Mouse (Mus musculus) forebrain, embryonic 13.5 days (tissue): ENCODE measurements at regions not wholly inside any gene's neighbourhood (a gene's known extent, or its start where the extent isn't known, plus 50 kb on each side); places are given as distances from the start of the nearest gene placed in this dataset.

Source experiments
- ATAC-seq: fragments of 200-750 bp; cut with Nextera tagmentation; 2 replicates; pipeline ENCODE4 v1.8.0; 2017
- H3K27ac ChIP-seq: fragments of 300-500 bp; sonication (generic); 2 replicates; pipeline ENCODE4 v1.5.1; 2015; ENCODE audit warnings: inconsistent platforms, mild to moderate bottlenecking, moderate library complexity
- H3K27me3 ChIP-seq: fragments of 300-500 bp; sonication (generic); 2 replicates; pipeline ENCODE4 v1.6.1; 2015; ENCODE audit warnings: mild to moderate bottlenecking, inconsistent platforms
- H3K36me3 ChIP-seq: fragments of 300-500 bp; sonication (generic); 2 replicates; pipeline ENCODE4 v1.6.1; 2015; ENCODE audit warnings: mild to moderate bottlenecking, inconsistent platforms; ENCODE audit not compliant: poor library complexity, severe bottlenecking
- H3K4me1 ChIP-seq: fragments of 300-500 bp; sonication (generic); 2 replicates; pipeline ENCODE4 v1.6.1; 2015; ENCODE audit warnings: inconsistent platforms
- H3K4me2 ChIP-seq: fragments of 300-500 bp; sonication (generic); 2 replicates; pipeline ENCODE4 v1.6.1; 2015; ENCODE audit warnings: inconsistent platforms, mild to moderate bottlenecking, moderate library complexity
- H3K4me3 ChIP-seq: fragments of 300-500 bp; sonication (generic); 2 replicates; pipeline ENCODE4 v1.5.1; 2015; ENCODE audit warnings: mild to moderate bottlenecking, inconsistent platforms
- H3K9ac ChIP-seq: fragments of 300-500 bp; sonication (generic); 2 replicates; pipeline ENCODE4 v1.6.1; 2015; ENCODE audit warnings: mild to moderate bottlenecking, inconsistent platforms
- H3K9me3 ChIP-seq: fragments of 300-500 bp; sonication (generic); replicated peaks from 2 replicates; pipeline ENCODE4 v1.6.1; 2016; ENCODE audit warnings: inconsistent platforms
- WGBS: fragments of 180-500 bp; shearing (Covaris S2); methylation state at CpG from one replicate; pipeline ENCODE4 v1.1.7; 2015; 5-methylcytosine and 5-hydroxymethylcytosine counted together

DNA sequence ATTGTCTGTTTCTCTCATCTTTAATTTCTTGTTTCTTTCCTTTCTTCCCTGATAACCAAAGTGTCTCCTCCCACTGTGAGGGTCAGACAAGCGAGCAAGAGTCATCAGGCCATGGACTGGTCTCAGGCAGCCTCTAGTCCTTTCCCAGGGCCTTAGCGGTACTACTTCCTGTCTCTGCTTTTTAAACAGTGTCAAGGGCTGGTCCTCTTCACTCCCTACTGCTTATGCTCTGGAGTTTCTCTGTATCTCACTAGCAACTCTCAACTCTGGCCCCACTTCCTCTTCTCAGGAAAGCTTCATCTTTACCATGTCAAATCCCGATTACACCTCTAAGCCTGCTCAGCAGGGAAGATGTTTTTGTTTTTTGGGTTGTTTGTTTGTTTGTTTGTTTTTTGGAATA is 124.1 kb downstream of the Pten start:
- H3K9ac ChIP-seq: no peak overlapping the region
- no peaks in the 10 kb centered on the region for H3K9me3 ChIP-seq
- H3K27ac ChIP-seq: no peak overlapping the region
- 0 out of 2 replicates have a peak, but pooled peaks cover 6% of the 10 kb centered on the region for H3K4me1 ChIP-seq
- 88% methylated on average over 3 of the region's 3 CpGs for WGBS
- H3K4me3 ChIP-seq: no peak overlapping the region
- H3K4me2 ChIP-seq: no peak overlapping the region
- no peaks in the 10 kb centered on the region for H3K27me3 ChIP-seq
- ATAC-seq: no peak
- no peaks in the 10 kb centered on the region for H3K36me3 ChIP-seq

DNA sequence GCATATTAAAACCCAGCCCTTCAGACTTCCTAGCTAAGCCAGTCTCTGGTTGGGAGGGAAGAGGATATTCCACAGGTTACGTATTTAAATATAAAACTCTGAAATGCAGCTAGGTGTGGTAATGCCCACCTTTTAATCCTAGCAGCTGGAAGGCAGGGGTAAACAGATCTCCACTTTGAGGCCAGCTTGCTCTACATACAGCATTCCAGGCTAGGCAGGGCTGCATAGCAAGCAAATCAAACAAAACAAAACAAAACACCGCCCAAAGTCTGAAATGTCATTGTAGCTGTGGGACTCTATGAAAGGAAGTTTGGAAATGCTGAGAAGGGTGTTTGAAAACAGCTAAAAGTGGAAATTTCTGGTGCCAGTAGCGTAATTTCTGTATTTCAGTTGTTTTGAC is 127.0 kb downstream of the Pten start:
- Histone ChIP-seq H3K9ac (no peak overlapping the region), H3K27ac (no peak overlapping the region), H3K27me3 (no peaks in the 10 kb centered on the region), H3K4me2 (no peak overlapping the region), H3K4me3 (no peak overlapping the region), H3K4me1 (0 out of 2 replicates have a peak, but pooled peaks cover 6% of the 10 kb centered on the region), H3K9me3 (no peaks in the 10 kb centered on the region), H3K36me3 (no peaks in the 10 kb centered on the region)
- no peak for ATAC-seq
- WGBS: 75% methylated on average over 3 of the region's 3 CpGs

GRCm38 (mm10) chr19:32885481-32886131 is 128.3 kb downstream of the Pten start:
- Histone ChIP-seq H3K9ac (no peak overlapping the region), H3K36me3 (no peaks in the 10 kb centered on the region), H3K9me3 (no peaks in the 10 kb centered on the region), H3K4me2 (peak overlapping the region; percentile 34; the same call in 1 of the 2 replicates), H3K27me3 (no peaks in the 10 kb centered on the region), H3K4me1 (0 out of 2 replicates have a peak, but pooled peaks cover 6% of the 10 kb centered on the region), H3K4me3 (no peak overlapping the region), H3K27ac (no peak overlapping the region)
- WGBS: 45% methylated on average over 12 of the region's 12 CpGs
- peak; percentile 57; the same call in 1 of the 2 replicates for ATAC-seq

GRCm38 (mm10) chr19:32887190-32887589 is 129.9 kb downstream of the Pten start:
- no peaks in the 10 kb centered on the region for H3K9me3 ChIP-seq
- ATAC-seq: no peak
- no peaks in the 10 kb centered on the region for H3K36me3 ChIP-seq
- no peak overlapping the region for H3K27ac ChIP-seq
- H3K9ac ChIP-seq: no peak overlapping the region
- H3K27me3 ChIP-seq: no peaks in the 10 kb centered on the region
- H3K4me1 ChIP-seq: 0 out of 2 replicates have a peak, but pooled peaks cover 6% of the 10 kb centered on the region
- no peak overlapping the region for H3K4me3 ChIP-seq
- 84% methylated on average over 7 of the region's 7 CpGs for WGBS
- no peak overlapping the region for H3K4me2 ChIP-seq

DNA sequence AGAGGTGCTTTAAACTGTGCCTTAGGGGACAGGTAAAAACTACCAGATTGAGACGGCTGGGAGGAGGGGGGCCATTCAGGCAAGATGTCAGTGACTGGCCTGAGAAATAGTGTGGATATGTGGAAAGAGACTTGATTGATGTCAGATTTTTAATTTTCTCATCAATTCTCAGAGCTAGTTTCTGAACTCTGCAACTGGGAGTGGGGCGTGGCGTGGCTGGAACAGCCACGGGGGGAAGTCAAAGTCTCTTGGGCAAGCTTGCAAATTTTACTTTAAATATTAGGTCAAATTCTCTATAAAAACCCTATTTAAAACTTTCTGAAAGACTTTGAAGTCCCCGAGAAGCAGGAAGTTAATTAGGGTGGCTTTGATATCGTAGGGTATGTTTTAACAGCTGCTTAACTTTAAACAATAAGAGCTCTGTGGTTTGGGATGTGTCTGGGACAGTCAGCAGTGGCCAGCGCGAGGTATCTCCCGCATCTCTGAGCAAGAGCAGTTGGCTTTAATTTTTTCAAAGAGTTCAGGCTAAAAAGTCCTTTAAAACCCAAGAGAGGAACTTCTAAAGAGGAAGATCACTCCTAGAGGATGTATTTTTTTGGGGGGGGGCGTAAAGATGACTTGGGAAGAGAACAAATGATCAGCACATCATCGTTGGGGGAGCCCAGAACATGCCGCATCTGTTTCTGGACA is 131.5 kb downstream of the Pten start:
- Histone ChIP-seq H3K27me3 (no peaks in the 10 kb centered on the region), H3K9me3 (no peaks in the 10 kb centered on the region), H3K9ac (no peak overlapping the region), H3K4me1 (0 out of 2 replicates have a peak, but pooled peaks cover 6% of the 10 kb centered on the region), H3K4me2 (no peak overlapping the region), H3K4me3 (no peak overlapping the region), H3K36me3 (no peaks in the 10 kb centered on the region), H3K27ac (no peak overlapping the region)
- no peak for ATAC-seq
- WGBS: 75% methylated on average over 12 of the region's 12 CpGs

- ATAC-seq: no peak
- H3K9me3 ChIP-seq: no peaks in the 10 kb centered on the region
- 89% methylated on average over 6 of the region's 6 CpGs for WGBS
Measured at GRCm38 (mm10) chr19:32890801-32891200, 133.5 kb downstream of the Pten start.

DNA sequence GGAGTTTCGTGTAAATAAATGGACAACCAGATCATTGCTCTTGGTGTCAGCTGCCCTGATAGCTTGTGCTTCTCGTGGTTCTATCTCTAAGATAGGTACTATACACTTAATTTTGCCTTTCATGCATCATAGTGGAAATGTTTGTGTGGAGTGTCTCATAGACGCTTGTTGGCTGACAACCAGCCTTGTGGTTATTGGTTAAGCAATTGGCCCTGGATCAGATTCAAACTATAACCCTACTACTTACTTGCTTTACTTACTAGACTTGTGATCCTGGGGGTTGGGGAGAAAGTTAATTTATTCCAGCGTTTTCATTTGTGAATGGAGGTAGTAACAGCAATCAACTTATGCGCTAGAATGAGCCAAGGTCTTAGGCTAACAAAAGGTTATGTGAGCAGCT is 135.2 kb downstream of the Pten start:
- no peak overlapping the region for H3K27ac ChIP-seq
- 89% methylated on average over 5 of the region's 5 CpGs for WGBS
- H3K9me3 ChIP-seq: no peaks in the 10 kb centered on the region
- ATAC-seq: no peak
- no peaks in the 10 kb centered on the region for H3K36me3 ChIP-seq
- no peak overlapping the region for H3K9ac ChIP-seq
- no peak overlapping the region for H3K4me2 ChIP-seq
- no peaks in the 10 kb centered on the region for H3K27me3 ChIP-seq
- H3K4me3 ChIP-seq: no peak overlapping the region
- H3K4me1 ChIP-seq: no peaks in the 10 kb centered on the region

More at GRCm38 (mm10) chr19:32890801-32891200, 133.5 kb downstream of the Pten start:
- Histone ChIP-seq H3K27ac (no peak overlapping the region), H3K9ac (no peak overlapping the region), H3K4me3 (no peak overlapping the region), H3K4me2 (no peak overlapping the region), H3K27me3 (no peaks in the 10 kb centered on the region), H3K36me3 (no peaks in the 10 kb centered on the region), H3K4me1 (0 out of 2 replicates have a peak, but pooled peaks cover 1% of the 10 kb centered on the region)

- H3K27me3 ChIP-seq: no peaks in the 10 kb centered on the region
Measured at GRCm38 (mm10) chr19:32903454-32904108, 146.3 kb downstream of the Pten start.

DNA sequence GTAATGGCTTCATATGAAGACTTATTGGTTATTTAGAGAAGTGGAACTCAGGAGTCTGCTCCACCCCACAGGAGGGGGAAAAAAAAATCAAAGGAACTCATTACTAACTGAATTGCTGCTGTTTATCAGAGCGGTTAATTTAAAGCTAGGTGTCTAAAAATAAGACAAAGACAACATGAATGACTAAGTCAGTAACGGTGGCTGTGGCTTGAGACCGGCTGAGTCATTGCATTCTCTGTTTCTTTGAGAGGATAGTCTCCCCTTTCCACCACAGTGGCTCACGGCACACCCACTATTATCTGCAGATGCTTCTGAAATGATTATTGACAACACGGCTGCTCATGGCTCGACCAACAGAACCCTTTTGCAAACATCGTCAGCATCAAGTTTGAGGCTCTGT is 147.2 kb downstream of the Pten start:
- ATAC-seq: no peak
- WGBS: 45% methylated on average over 7 of the region's 7 CpGs
- H3K9me3 ChIP-seq: no peaks in the 10 kb centered on the region
- H3K4me1 ChIP-seq: no peaks in the 10 kb centered on the region
- H3K27me3 ChIP-seq: no peaks in the 10 kb centered on the region
- no peak overlapping the region for H3K4me3 ChIP-seq
- no peaks in the 10 kb centered on the region for H3K36me3 ChIP-seq
- no peak overlapping the region for H3K4me2 ChIP-seq
- no peak overlapping the region for H3K9ac ChIP-seq
- no peak overlapping the region for H3K27ac ChIP-seq

More at GRCm38 (mm10) chr19:32903454-32904108, 146.3 kb downstream of the Pten start:
- no peak overlapping the region for H3K9ac ChIP-seq
- no peak overlapping the region for H3K27ac ChIP-seq
- WGBS: 79% methylated on average over 7 of the region's 7 CpGs
- H3K4me3 ChIP-seq: no peak overlapping the region
- ATAC-seq: no peak
- no peak overlapping the region for H3K4me2 ChIP-seq
- no peaks in the 10 kb centered on the region for H3K9me3 ChIP-seq
- H3K36me3 ChIP-seq: no peaks in the 10 kb centered on the region
- H3K4me1 ChIP-seq: no peaks in the 10 kb centered on the region

- Histone ChIP-seq H3K9me3 (no peaks in the 10 kb centered on the region), H3K9ac (no peak overlapping the region), H3K36me3 (no peaks in the 10 kb centered on the region), H3K27me3 (no peaks in the 10 kb centered on the region), H3K4me2 (no peak overlapping the region), H3K27ac (no peak overlapping the region), H3K4me3 (no peak overlapping the region), H3K4me1 (no peaks in the 10 kb centered on the region)
- 78% methylated on average over 8 of the region's 8 CpGs for WGBS
- no peak for ATAC-seq
Measured at GRCm38 (mm10) chr19:32905901-32906431, 148.7 kb downstream of the Pten start.

DNA sequence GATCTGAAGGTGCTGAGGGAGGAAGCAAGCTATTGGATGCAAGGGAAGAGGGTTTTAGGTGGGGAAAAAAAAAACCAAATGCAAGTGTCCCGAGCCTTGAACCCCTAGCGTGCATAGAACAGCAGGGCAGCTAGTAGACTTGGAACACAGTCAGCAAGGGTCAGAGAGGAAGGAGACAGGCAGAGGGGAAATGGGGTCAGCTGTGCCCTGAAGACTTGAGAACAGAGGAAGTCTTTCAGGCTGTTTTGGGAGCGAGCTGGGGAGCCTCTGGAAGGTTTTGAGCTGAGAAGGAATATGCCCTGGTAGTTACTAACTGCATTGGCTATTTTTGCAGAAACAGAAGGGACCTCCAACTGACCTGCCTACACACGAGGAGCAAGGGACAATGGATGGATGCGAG is 149.5 kb downstream of the Pten start:
- Histone ChIP-seq H3K4me3 (no peak overlapping the region), H3K36me3 (no peaks in the 10 kb centered on the region), H3K9me3 (no peaks in the 10 kb centered on the region), H3K9ac (no peak overlapping the region), H3K4me1 (no peaks in the 10 kb centered on the region), H3K27ac (no peak overlapping the region), H3K4me2 (no peak overlapping the region), H3K27me3 (no peaks in the 10 kb centered on the region)
- 75% methylated on average over 5 of the region's 5 CpGs for WGBS
- no peak for ATAC-seq

DNA sequence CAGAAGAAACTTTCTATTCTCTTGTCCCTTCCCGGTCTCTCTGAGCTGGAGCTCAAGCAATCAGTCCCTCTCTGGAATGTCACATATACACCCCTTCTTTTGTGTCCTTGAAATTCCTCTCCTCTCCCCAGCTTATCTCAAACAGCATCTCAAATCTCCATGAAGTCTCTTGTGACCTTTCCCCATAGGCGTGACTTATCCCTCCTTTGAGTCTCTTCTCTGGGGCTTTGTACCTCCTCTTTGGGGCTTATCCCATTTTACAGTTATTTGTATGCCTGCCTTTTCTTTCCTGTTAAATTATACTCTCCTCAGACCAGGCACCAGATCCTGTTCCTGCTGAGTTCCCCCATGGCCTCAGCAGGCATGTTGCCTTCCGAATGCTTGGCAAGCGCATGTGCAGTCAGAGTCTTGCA is 152.8 kb downstream of the Pten start:
- H3K27me3 ChIP-seq: no peaks in the 10 kb centered on the region
- 41% methylated on average over 4 of the region's 4 CpGs for WGBS
- no peak overlapping the region for H3K27ac ChIP-seq

More for the DNA sequence above, 152.8 kb downstream of the Pten start:
- no peaks in the 10 kb centered on the region for H3K9me3 ChIP-seq
- ATAC-seq: no peak
- H3K4me1 ChIP-seq: no peaks in the 10 kb centered on the region
- no peak overlapping the region for H3K9ac ChIP-seq
- no peak overlapping the region for H3K4me3 ChIP-seq
- no peak overlapping the region for H3K4me2 ChIP-seq
- H3K36me3 ChIP-seq: no peaks in the 10 kb centered on the region
